Mouse (Mus musculus): ENCODE measurements around the gene Nkain1. TPM values are rescaled to one million over a fixed set of nuclear protein-coding genes. Genes with fewer than 3 reads are reported as not detected.

Nkain1 gene
- polyA plus RNA-seq, 1 experiment from 2014 or later: 12.8 TPM

GRCm38 (mm10) chr4:130563820-130564219, 10.2 kb downstream of the Nkain1 start:
- peak; percentile 80 for ATAC-seq (replicated peaks)
- H3K4me1 ChIP-seq: peaks cover 72% of the 10 kb centered on the region
- peak overlapping the region; percentile 67 for H3K27ac ChIP-seq
- H3K27me3 ChIP-seq (replicated peaks): no peaks in the 10 kb centered on the region
- no peaks in the 10 kb centered on the region for H3K36me3 ChIP-seq (replicated peaks)
- H3K4me3 ChIP-seq: no peak overlapping the region
- H3K4me2 ChIP-seq: peak overlapping the region; percentile 22
- 0 out of 2 replicates have a peak overlapping the region, but pooled peaks have one; percentile 12 for H3K9ac ChIP-seq
- WGBS: 14% methylated on average over 8 of the region's 8 CpGs
- H3K9me3 ChIP-seq: no peaks in the 10 kb centered on the region

DNA sequence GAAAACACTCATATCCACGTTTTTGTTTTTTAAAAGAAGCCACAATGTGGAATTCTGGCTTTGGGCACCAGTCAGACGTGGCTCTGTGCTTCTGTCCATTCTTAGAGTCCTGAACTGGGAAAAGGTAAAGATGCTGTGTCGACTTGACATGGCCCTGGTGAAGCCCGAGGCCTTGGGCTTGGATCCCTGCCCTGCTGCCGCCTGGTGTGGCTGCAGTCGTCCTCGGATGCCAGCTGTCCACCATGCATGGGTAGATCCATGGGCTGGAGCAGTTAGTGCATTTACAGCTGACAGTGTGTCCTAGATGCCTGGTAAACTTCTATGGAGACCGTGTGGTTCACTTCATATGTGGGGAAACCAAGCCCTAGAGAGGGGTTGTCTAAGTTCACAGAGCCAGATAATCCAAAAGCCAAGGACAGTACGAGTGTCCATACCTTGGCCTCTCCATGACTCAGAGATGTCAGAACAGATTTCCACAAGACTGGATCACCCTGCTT, 10.7 kb downstream of the Nkain1 start:
- 79% methylated on average over 9 of the region's 9 CpGs for WGBS
- Histone ChIP-seq H3K27me3 (replicated peaks) (no peaks in the 10 kb centered on the region), H3K4me2 (no peak overlapping the region), H3K27ac (peak overlapping the region; percentile 67; the same call in 1 of the 2 replicates), H3K4me1 (peaks cover 67% of the 10 kb centered on the region), H3K9ac (0 out of 2 replicates have a peak overlapping the region, but pooled peaks have one; percentile 12), H3K36me3 (replicated peaks) (no peaks in the 10 kb centered on the region), H3K9me3 (no peaks in the 10 kb centered on the region), H3K4me3 (no peak overlapping the region)
- no peak for ATAC-seq (replicated peaks)

DNA sequence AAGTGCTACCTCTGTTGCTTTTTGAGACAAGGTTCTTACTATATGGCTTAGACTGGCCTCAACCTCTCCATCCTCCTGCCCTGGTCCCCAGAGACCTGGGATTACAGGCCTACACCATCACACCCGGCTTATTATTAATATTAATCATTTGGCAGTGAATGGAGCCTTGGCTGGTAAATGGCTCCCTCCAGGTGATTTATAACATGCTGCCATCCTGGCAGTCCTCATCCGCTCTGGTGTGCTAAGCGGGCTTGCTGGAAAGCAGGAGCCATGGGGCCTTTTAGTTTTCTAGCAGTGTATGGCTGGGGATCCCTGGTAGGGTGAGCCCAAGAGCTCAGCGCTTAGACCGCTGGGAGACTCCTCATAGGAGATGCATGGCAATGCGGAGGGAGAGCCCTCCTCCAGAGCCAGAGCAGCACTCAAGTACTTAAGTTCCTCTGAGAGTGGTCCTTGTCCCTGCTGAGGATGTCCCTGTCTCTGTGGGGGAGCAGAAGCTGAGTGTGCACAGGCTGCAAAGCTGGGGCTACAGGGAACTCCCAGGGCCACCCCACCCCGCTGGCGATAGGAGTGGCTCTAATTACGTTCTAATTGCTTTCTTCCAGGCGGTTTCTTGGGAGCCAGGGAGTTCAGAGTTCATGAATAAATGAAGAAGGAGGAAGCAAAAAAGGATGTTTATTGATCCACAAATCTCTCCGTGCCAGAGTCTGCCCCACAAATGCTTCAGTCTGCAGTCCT, 13.2 kb downstream of the Nkain1 start:
- no peak overlapping the region for H3K9ac ChIP-seq
- H3K36me3 ChIP-seq (replicated peaks): no peaks in the 10 kb centered on the region
- no peaks in the 10 kb centered on the region for H3K9me3 ChIP-seq
- H3K4me1 ChIP-seq: peaks cover 67% of the 10 kb centered on the region
- H3K27ac ChIP-seq: peak overlapping the region; percentile 68
- H3K4me3 ChIP-seq: no peak overlapping the region
- WGBS: 32% methylated on average over 11 of the region's 11 CpGs
- H3K4me2 ChIP-seq: peak overlapping the region; percentile 5; the same call in 1 of the 2 replicates
- no peak for ATAC-seq (replicated peaks)
- H3K27me3 ChIP-seq (replicated peaks): no peaks in the 10 kb centered on the region

GRCm38 (mm10) chr4:130559220-130559619, 14.8 kb downstream of the Nkain1 start:
- no peak overlapping the region for H3K4me2 ChIP-seq
- H3K27ac ChIP-seq: no peak overlapping the region
- peaks cover 56% of the 10 kb centered on the region for H3K4me1 ChIP-seq

GRCm38 (mm10) chr4:130557852-130558251, 16.1 kb downstream of the Nkain1 start:
- WGBS: 75% methylated on average over 12 of the region's 12 CpGs
- ATAC-seq (replicated peaks): no peak
- H3K4me2 ChIP-seq: no peak overlapping the region
- no peaks in the 10 kb centered on the region for H3K36me3 ChIP-seq (replicated peaks)
- no peak overlapping the region for H3K4me3 ChIP-seq
- no peak overlapping the region for H3K27ac ChIP-seq
- H3K4me1 ChIP-seq: peaks cover 53% of the 10 kb centered on the region
- H3K9ac ChIP-seq: no peak overlapping the region
- no peaks in the 10 kb centered on the region for H3K27me3 ChIP-seq (replicated peaks)
- no peaks in the 10 kb centered on the region for H3K9me3 ChIP-seq

More at GRCm38 (mm10) chr4:130559220-130559619, 14.8 kb downstream of the Nkain1 start:
- no peak overlapping the region for H3K9ac ChIP-seq
- H3K36me3 ChIP-seq (replicated peaks): no peaks in the 10 kb centered on the region
- ATAC-seq (replicated peaks): no peak
- no peaks in the 10 kb centered on the region for H3K9me3 ChIP-seq
- WGBS: 78% methylated on average over 3 of the region's 3 CpGs
- H3K27me3 ChIP-seq (replicated peaks): no peaks in the 10 kb centered on the region
- no peak overlapping the region for H3K4me3 ChIP-seq

DNA sequence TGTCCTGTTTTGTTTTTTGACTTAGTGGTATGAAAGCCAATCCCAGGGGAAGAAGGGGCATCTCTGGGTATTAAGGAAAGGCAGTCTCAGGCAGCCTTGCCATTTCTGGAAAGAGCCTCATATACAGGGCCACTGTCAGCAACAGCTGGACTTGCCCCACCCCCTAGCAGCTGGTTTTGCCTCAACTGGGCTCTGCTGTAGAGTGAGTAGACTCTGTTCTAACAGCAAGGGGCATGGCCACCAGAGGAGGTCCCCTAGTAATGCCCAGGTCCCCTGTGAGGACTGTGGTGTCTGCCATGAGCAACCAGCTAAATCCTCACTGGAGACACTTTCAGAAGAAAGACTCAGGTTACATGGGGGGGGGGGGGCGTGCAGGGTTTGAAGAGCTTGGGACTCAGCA, 17.0 kb downstream of the Nkain1 start:
- peaks cover 53% of the 10 kb centered on the region for H3K4me1 ChIP-seq
- WGBS: 73% methylated on average over 1 of the region's 1 CpGs
- H3K4me2 ChIP-seq: no peak overlapping the region
- H3K4me3 ChIP-seq: no peak overlapping the region
- no peaks in the 10 kb centered on the region for H3K9me3 ChIP-seq
- no peaks in the 10 kb centered on the region for H3K36me3 ChIP-seq (replicated peaks)
- H3K27me3 ChIP-seq (replicated peaks): no peaks in the 10 kb centered on the region
- ATAC-seq (replicated peaks): no peak
- no peak overlapping the region for H3K9ac ChIP-seq
- no peak overlapping the region for H3K27ac ChIP-seq

- no peaks in the 10 kb centered on the region for H3K36me3 ChIP-seq (replicated peaks)
- ATAC-seq (replicated peaks): 0 out of 2 replicates have a peak, but pooled peaks have one; percentile 24
- H3K27ac ChIP-seq: peak overlapping the region; percentile 3; the same call in 1 of the 2 replicates
- WGBS: 24% methylated on average over 5 of the region's 5 CpGs
- H3K4me1 ChIP-seq: peaks cover 51% of the 10 kb centered on the region
- no peak overlapping the region for H3K4me2 ChIP-seq
- H3K9me3 ChIP-seq: no peaks in the 10 kb centered on the region
- no peak overlapping the region for H3K9ac ChIP-seq
- H3K27me3 ChIP-seq (replicated peaks): no peaks in the 10 kb centered on the region
- no peak overlapping the region for H3K4me3 ChIP-seq
Measured at GRCm38 (mm10) chr4:130556224-130556623, 17.7 kb downstream of the Nkain1 start.

DNA sequence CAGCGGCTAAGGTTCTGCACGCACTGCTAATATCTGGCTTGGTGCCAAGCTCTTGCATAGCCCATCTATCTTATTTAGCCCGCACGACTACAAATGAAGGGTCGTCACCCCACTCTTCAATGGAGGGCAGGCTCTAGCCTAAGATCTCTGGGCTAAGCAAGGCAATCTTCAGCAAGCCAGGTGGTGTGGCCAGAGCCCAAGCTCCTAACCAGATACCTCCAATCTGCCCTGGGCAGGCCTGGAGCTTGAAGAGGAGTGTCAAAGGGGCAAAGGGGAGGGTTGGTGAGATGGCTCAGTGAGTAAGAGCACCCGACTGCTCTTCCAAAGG, 20.9 kb downstream of the Nkain1 start:
- Histone ChIP-seq H3K36me3 (replicated peaks) (no peaks in the 10 kb centered on the region), H3K27me3 (replicated peaks) (no peaks in the 10 kb centered on the region), H3K4me3 (no peak overlapping the region), H3K9me3 (no peaks in the 10 kb centered on the region), H3K4me2 (no peak overlapping the region), H3K4me1 (peaks cover 54% of the 10 kb centered on the region), H3K9ac (no peak overlapping the region), H3K27ac (peak overlapping the region; percentile 75)
- 0 out of 2 replicates have a peak, but pooled peaks have one; percentile 9 for ATAC-seq (replicated peaks)
- 16% methylated on average over 6 of the region's 6 CpGs for WGBS

DNA sequence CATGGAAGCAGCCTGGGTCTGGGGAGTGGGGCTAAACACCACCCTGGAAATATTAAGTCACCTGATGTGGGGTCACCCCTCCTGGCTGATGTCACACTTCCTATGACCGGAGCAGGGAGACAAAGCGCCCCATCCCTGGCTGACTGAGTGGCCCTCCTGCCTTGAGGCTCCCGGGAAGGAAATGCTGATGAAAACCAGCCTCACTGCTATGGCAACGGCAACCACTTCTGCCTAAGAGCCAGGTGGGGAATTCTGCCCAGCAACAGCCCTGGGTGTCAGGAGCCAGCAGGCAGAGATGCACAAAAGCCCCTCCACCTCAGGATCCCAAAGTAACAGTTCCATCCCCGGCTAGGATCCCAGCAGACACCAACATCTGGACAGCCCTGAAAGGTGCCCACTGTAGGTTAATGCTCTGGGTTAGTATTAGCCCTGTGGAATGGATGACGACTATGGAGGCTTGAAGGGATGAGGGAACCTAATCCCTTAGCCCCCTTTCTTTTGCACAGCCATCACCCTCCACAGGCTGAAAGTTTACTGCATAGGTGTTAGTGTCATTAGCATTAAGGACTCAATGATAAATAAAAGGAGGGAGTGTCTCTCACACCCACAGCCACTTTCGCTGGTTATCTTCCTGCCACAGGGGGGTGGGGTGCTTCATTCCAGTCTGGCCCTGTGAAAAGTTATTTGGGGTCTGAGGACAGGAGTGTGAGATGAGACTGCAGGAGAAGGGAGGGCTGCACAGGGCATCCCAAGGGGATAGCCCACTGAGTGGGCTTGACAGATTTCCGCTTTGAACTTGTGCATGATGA, 21.5 kb downstream of the Nkain1 start:
- H3K4me2 ChIP-seq: peak overlapping the region; percentile 10; the same call in 1 of the 2 replicates
- peak; percentile 51 for ATAC-seq (replicated peaks)
- H3K27ac ChIP-seq: peak overlapping the region; percentile 75
- no peaks in the 10 kb centered on the region for H3K36me3 ChIP-seq (replicated peaks)
- no peak overlapping the region for H3K9ac ChIP-seq
- no peak overlapping the region for H3K4me3 ChIP-seq
- peaks cover 55% of the 10 kb centered on the region for H3K4me1 ChIP-seq
- no peaks in the 10 kb centered on the region for H3K27me3 ChIP-seq (replicated peaks)
- H3K9me3 ChIP-seq: no peaks in the 10 kb centered on the region
- WGBS: 11% methylated on average over 8 of the region's 8 CpGs

GRCm38 (mm10) chr4:130550511-130550910, 23.5 kb downstream of the Nkain1 start:
- no peak for ATAC-seq (replicated peaks)
- Histone ChIP-seq H3K27ac (no peak overlapping the region), H3K9me3 (no peaks in the 10 kb centered on the region), H3K9ac (no peak overlapping the region), H3K4me1 (peaks cover 70% of the 10 kb centered on the region), H3K4me3 (no peak overlapping the region), H3K27me3 (replicated peaks) (no peaks in the 10 kb centered on the region), H3K36me3 (replicated peaks) (no peaks in the 10 kb centered on the region), H3K4me2 (no peak overlapping the region)
- 72% methylated on average over 9 of the region's 9 CpGs for WGBS

GRCm38 (mm10) chr4:130549189-130549588, 24.8 kb downstream of the Nkain1 start:
- ATAC-seq (replicated peaks): no peak
- no peaks in the 10 kb centered on the region for H3K9me3 ChIP-seq
- no peaks in the 10 kb centered on the region for H3K36me3 ChIP-seq (replicated peaks)
- H3K9ac ChIP-seq: no peak overlapping the region
- H3K4me1 ChIP-seq: peaks cover 79% of the 10 kb centered on the region
- H3K4me2 ChIP-seq: no peak overlapping the region
- H3K4me3 ChIP-seq: no peak overlapping the region
- WGBS: 85% methylated on average over 8 of the region's 8 CpGs
- no peaks in the 10 kb centered on the region for H3K27me3 ChIP-seq (replicated peaks)
- H3K27ac ChIP-seq: 0 out of 2 replicates have a peak overlapping the region, but pooled peaks have one; percentile 2

DNA sequence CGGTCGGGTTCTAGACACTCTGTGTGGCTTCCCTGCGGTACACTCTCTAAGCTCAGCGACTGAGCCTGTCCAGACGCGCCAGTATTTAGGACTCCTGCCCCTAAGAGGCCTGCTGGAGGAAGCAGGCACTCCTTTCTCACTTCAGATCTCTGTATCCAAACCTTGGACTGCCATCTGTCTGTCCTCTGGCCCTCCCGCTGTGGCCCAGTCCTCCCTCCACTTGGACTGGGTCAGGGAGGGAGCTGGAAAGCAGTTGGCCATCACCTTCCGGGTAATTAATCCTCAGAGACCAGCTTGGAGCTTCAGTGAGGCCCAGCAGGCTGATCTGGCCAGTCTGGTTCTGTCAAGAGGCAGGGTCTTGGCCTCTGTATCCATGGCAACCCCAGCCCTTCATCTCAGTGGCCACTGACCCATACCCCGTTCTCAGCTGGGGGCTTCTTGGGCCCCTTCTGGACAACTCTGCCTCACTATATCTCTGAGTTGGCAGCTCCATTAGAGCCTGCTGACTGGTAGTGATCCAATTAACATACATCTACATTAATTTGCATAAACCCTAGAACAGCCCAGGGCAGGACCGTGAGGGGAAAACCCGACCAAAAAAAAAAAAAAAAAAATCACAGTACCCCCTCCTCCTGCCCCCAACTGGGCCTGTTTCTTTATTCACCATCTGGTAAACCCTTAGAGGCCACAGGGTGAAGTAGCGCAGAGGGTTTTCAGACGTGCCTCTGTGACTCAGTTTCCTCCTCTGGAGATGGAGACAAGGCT, 27.0 kb downstream of the Nkain1 start:
- Histone ChIP-seq H3K27ac (peak overlapping the region; percentile 79), H3K4me3 (no peak overlapping the region), H3K9me3 (no peaks in the 10 kb centered on the region), H3K9ac (no peak overlapping the region), H3K36me3 (replicated peaks) (no peaks in the 10 kb centered on the region), H3K4me2 (no peak overlapping the region), H3K4me1 (peaks cover 72% of the 10 kb centered on the region), H3K27me3 (replicated peaks) (no peaks in the 10 kb centered on the region)
- WGBS: 6% methylated on average over 13 of the region's 13 CpGs
- peak; percentile 63 for ATAC-seq (replicated peaks)

Measured in midbrain, embryonic 15.5 days (tissue).